Mouse (Mus musculus): Measurements from ENCODE around the gene Hist1h4a. TPM values are rescaled to one million over a fixed set of nuclear protein-coding genes. Genes with fewer than 3 reads are reported as not detected.
"Not testable (repeated sequence)": the region's sequence is repeated elsewhere in the genome, so short reads cannot be mapped to it uniquely, and the experiment has no call there.

Hist1h4a gene
- polyA plus RNA-seq, 1 experiment, result 21.5 TPM

DNA sequence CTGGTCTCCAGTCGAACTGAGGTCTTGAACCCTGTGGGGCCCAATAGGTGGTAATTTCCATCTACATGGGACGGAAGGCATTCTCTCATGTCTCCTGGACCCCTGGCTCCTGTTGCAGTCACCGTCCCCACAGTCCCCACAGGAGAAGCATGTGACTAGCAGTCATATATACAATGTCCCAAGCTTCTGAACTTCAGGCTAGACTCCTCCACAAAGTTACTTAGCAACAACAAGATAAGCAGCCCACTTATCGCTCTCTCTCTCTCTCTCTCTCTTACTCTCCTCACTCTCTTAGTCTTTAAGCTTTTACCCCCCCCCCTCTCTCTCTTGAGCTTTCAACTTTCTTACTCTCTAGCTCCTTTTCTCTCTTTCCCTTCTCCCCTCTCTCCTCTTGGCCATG lies 36.8 kb downstream of the Hist1h4a start:
- peaks cover 22% of the 10 kb centered on the region for H3K4me1 ChIP-seq (ENCODE audit: control insufficient read depth)
- no peak for TF ChIP-seq GATA1 (IDR thresholded peaks at IDR 0.05; ENCODE audit: low read length)
- no peak for TF ChIP-seq TAL1 (IDR thresholded peaks at IDR 0.05; ENCODE audit: low read length)
- H3K27me3 ChIP-seq (ENCODE audit: control insufficient read depth), result no peaks in the 10 kb centered on the region
- H3K36me3 ChIP-seq (ENCODE audit: control insufficient read depth), result no peaks in the 10 kb centered on the region
- H3K9me3 ChIP-seq (ENCODE audit: control insufficient read depth, low read length), result no peaks in the 10 kb centered on the region
- no peak overlapping the region for H3K4me3 ChIP-seq (replicated peaks)

DNA sequence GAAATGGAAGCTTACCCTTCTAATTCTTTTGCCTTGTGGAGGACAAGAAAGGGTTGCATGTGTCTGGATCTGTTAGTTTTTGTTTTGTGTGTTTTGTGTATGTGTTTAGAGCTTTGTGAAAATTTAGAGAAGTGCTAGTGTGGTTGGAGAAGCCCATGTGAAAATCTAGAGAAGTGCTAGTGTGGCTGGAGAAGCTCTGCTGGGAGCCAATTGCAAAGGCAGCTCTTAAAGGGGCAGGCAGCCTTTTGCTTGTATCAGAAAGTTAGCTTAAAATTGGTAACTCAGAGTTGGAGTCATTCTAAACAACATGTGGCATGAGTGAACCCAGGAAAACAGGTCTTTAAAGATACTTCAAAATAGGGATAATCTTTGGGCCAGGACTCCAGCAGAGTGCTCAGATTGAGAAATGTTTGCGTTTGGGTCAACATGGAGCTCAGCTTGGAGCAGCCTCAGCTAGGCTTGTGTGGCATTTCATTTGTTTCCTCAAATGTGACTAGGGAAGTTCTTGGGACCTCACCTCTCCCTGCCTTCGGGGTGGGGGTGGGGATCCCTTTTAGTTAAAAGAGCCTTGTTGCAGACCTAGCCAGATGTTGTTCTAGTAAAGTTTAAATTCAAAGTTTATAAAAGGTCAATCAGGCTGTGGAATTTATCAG lies 43.3 kb downstream of the Hist1h4a start:
- H3K9me3 ChIP-seq (ENCODE audit: control insufficient read depth, low read length); H3K27me3 ChIP-seq (ENCODE audit: control insufficient read depth); H3K4me3 ChIP-seq (replicated peaks); H3K4me1 ChIP-seq (ENCODE audit: control insufficient read depth); H3K36me3 ChIP-seq (ENCODE audit: control insufficient read depth): not testable (repeated sequence)

DNA sequence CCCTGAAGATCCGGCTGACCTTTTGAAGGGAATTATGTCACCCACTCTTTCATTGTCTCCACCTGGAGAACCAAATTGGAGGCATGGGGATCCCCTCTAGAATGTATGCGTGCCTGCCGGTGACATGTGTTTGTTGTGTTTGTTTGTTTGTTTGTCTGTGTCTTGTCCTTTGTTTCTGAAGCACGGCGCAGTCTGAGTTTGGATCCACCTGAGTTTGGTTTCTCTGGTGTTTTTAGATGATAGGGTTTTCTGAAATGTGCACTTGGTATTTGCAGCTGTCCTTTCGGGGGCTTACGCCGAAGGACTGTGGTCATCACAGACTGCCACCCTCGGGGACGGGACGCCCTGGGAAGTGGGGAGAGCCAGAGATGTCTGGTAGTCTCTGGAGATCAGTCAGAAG lies 43.9 kb downstream of the Hist1h4a start:
- Histone ChIP-seq H3K4me3 (replicated peaks) (no peak overlapping the region), H3K36me3 (ENCODE audit: control insufficient read depth) (no peaks in the 10 kb centered on the region), H3K9me3 (ENCODE audit: control insufficient read depth, low read length) (no peaks in the 10 kb centered on the region), H3K27me3 (ENCODE audit: control insufficient read depth) (peaks cover 8% of the 10 kb centered on the region), H3K4me1 (ENCODE audit: control insufficient read depth) (no peaks in the 10 kb centered on the region)
- no peak for TF ChIP-seq TAL1 (IDR thresholded peaks at IDR 0.05; ENCODE audit: low read length)
- TF ChIP-seq GATA1 (IDR thresholded peaks at IDR 0.05; ENCODE audit: low read length), result no peak

DNA sequence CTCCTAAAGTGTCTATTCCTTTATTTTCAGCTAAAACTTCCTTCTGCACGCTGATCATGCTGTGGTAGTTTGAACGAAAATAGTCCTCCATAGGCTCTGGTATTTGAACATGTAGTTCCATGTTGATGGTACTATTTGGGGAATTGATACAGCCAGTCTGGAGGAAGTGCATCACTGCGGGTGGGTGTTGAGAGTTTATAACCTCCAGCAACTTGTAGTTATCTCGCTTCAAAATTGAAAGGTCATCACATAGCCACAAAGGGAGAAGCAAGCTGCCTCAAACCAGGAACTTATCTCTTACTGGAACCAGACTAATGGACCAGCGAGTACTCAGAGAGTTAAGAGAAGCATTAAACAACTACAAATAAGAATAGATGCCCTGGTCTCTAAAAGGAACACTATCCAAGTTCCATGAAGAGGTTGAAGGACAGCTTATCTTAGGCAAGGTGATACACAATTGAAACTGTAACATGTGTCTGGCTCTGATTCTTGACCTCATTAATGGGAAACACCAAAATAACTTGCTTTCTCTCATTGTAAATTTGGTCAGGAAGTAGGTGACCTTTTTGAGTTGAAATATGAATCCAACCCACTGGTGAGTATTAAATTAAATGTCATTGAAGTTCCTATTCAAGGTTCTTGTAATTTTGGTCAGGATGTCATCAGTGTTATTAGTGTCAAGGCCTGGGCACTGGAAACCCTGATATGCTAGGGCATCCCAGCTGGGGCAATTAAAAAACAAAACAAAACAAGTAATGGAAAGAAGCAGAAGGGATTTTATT lies 44.6 kb downstream of the Hist1h4a start:
- H3K27me3 ChIP-seq (ENCODE audit: control insufficient read depth), result peaks cover 15% of the 10 kb centered on the region
- H3K36me3 ChIP-seq (ENCODE audit: control insufficient read depth), result no peaks in the 10 kb centered on the region
- no peak overlapping the region for H3K4me3 ChIP-seq (replicated peaks)
- TF ChIP-seq TAL1 (IDR thresholded peaks at IDR 0.05; ENCODE audit: low read length) (no peak), GATA1 (IDR thresholded peaks at IDR 0.05; ENCODE audit: low read length) (no peak)
- no peaks in the 10 kb centered on the region for H3K9me3 ChIP-seq (ENCODE audit: control insufficient read depth, low read length)
- H3K4me1 ChIP-seq (ENCODE audit: control insufficient read depth), result no peaks in the 10 kb centered on the region

Other genes with a start within 250 kb of the Hist1h4a start
- 10.1 and 19.7 TPM in 2 replicates for gene Hist1h4h, start 230.2 kb downstream of the Hist1h4a start, polyA plus RNA-seq (2012)
- gene Hist1h2af, start 227.3 kb downstream of the Hist1h4a start, polyA plus RNA-seq (2012), result 52.5 and 62.7 TPM in 2 replicates
- 8.8 and 11.7 TPM in 2 replicates for gene Hist1h3g, start 225.8 kb downstream of the Hist1h4a start, polyA plus RNA-seq (2012)
- 0.43 and 3.0 TPM in 2 replicates for gene Hist1h2bh, start 217.8 kb downstream of the Hist1h4a start, polyA plus RNA-seq (2012)
- gene Hist1h3f, start 217.2 kb downstream of the Hist1h4a start, polyA plus RNA-seq (2012), result 1.3 and 3.3 TPM in 2 replicates
- gene Hist1h4f, start 209.6 kb downstream of the Hist1h4a start, polyA plus RNA-seq (2012), result 8.3 and 13.8 TPM in 2 replicates
- 0.51 and 0.95 TPM in 2 replicates for gene Hist1h1d, start 208.0 kb downstream of the Hist1h4a start, polyA plus RNA-seq (2012)
- gene Hist1h3e, start 198.9 kb downstream of the Hist1h4a start, polyA plus RNA-seq (2012), result 2.9 and 16.6 TPM in 2 replicates
- gene Hist1h2ae, start 190.0 kb downstream of the Hist1h4a start, polyA plus RNA-seq (2012), result 3.6 and 5.2 TPM in 2 replicates
- 14.5 and 18.7 TPM in 2 replicates for gene Hist1h2bg, start 189.8 kb downstream of the Hist1h4a start, polyA plus RNA-seq (2012)
- 6.6 and 15.6 TPM in 2 replicates for gene Hist1h2bf, start 187.0 kb downstream of the Hist1h4a start, polyA plus RNA-seq (2012)
- gene Hist1h2ad, start 186.8 kb downstream of the Hist1h4a start, polyA plus RNA-seq (2012), result 5.1 and 8.3 TPM in 2 replicates
- gene Hist1h3d, start 185.5 kb downstream of the Hist1h4a start, polyA plus RNA-seq (2012), result 1.6 and 4.7 TPM in 2 replicates
- 5.1 and 11.8 TPM in 2 replicates for gene Hist1h4d, start 179.6 kb downstream of the Hist1h4a start, polyA plus RNA-seq (2012)
- 0.33 and 0.67 TPM in 2 replicates for gene Hist1h2be, start 140.1 kb downstream of the Hist1h4a start, polyA plus RNA-seq (2012)
- gene Hist1h1e, start 138.7 kb downstream of the Hist1h4a start, polyA plus RNA-seq (2012), result 2.8 and 8.5 TPM in 2 replicates
- 1.1 and 2.1 TPM in 2 replicates for gene Hist1h2ac, start 77.3 kb downstream of the Hist1h4a start, polyA plus RNA-seq (2012)
- 17.5 and 20.6 TPM in 2 replicates for gene Hist1h2bc, start 77.0 kb downstream of the Hist1h4a start, polyA plus RNA-seq (2012)
- gene Hist1h1t, start 65.4 kb downstream of the Hist1h4a start, polyA plus RNA-seq (2012), result 0.10 TPM in 1 of 2 replicates, not detected in the other
- 0.93 and 3.0 TPM in 2 replicates for gene Hist1h4c, start 62.8 kb downstream of the Hist1h4a start, polyA plus RNA-seq (2012)
- gene Hfe, start 50.4 kb downstream of the Hist1h4a start, polyA plus RNA-seq (2012), result 0.15 and 0.53 TPM in 2 replicates
- 54.6 and 94.3 TPM in 2 replicates for gene Hist1h1c, start 22.4 kb downstream of the Hist1h4a start, polyA plus RNA-seq (2012)
- 3.8 and 7.0 TPM in 2 replicates for gene Hist1h3c, start 15.6 kb downstream of the Hist1h4a start, polyA plus RNA-seq (2012)
- 5.4 and 12.1 TPM in 2 replicates for gene Hist1h2bb, start 14.5 kb downstream of the Hist1h4a start, polyA plus RNA-seq (2012)
- 9.1 and 22.3 TPM in 2 replicates for gene Hist1h2ab, start 10.1 kb downstream of the Hist1h4a start, polyA plus RNA-seq (2012)
- gene Hist1h3b, start 9.0 kb downstream of the Hist1h4a start, polyA plus RNA-seq (2012), result 6.2 and 23.6 TPM in 2 replicates
- gene Hist1h4b, start 4.2 kb downstream of the Hist1h4a start, polyA plus RNA-seq (2012), result 4.5 and 11.8 TPM in 2 replicates
- gene Hist1h3a, start 1.2 kb upstream of the Hist1h4a start, polyA plus RNA-seq (2012), result 1.5 and 4.0 TPM in 2 replicates
- 1.4 TPM in 2 replicates for gene Hist1h1a, start 2.4 kb upstream of the Hist1h4a start, polyA plus RNA-seq (2012)
- gene Trim38, start 8.7 kb upstream of the Hist1h4a start, polyA plus RNA-seq (2012), result not detected in 2 replicates
- not detected in 2 replicates for gene Slc17a2, start 45.8 kb upstream of the Hist1h4a start, polyA plus RNA-seq (2012)
- 0.01 TPM in 1 of 2 replicates, not detected in the other for gene Slc17a3, start 78.2 kb upstream of the Hist1h4a start, polyA plus RNA-seq (2012)
- gene Slc17a1, start 106.5 kb upstream of the Hist1h4a start, polyA plus RNA-seq (2012), result not detected in 2 replicates
- not detected in 2 replicates for gene Slc17a4, start 153.8 kb upstream of the Hist1h4a start, polyA plus RNA-seq (2012)
- gene Hist1h2ba, start 172.9 kb upstream of the Hist1h4a start, polyA plus RNA-seq (2012), result not detected in 2 replicates
- not detected in 2 replicates for gene Hist1h2aa, start 173.2 kb upstream of the Hist1h4a start, polyA plus RNA-seq (2012)
- not detected in 2 replicates for gene Scgn, start 230.0 kb upstream of the Hist1h4a start, polyA plus RNA-seq (2012)

Data from erythroblast, embryonic 14.5 days (primary cell).